Mouse (Mus musculus) stomach, postnatal 0 days (tissue): ENCODE data around the gene Tada1.

Source experiments
- CTCF ChIP-seq: IDR thresholded peaks from 2 replicates; pipeline ENCODE4 v1.5.1; 2016; ENCODE audit warnings: antibody characterized with exemption, low read depth, mild to moderate bottlenecking, moderate library complexity
- EP300 ChIP-seq: optimal IDR thresholded peaks from 2 replicates; pipeline ENCODE3; 2016; ENCODE audit warnings: antibody characterized with exemption

- TF ChIP-seq CTCF = no peak
- TF ChIP-seq EP300 = no peak
These were observed 30.3 kb downstream of the Tada1 start for GRCm38 (mm10) chr1:166409177-166409700.
